Mouse (Mus musculus) kidney, postnatal 25 days (tissue): ENCODE data around the gene Uck2.

Experiments used
- DNase-seq, 2 experiments: peaks; one replicate each; pipeline ENCODE4 v3.0.0; 2021; ENCODE audit warnings: mixed read lengths in 2 of 2

Uck2 gene

GRCm38 (mm10) chr1:167283441-167284257 is 1.5 kb downstream of the Uck2 start:
- peak; percentile 39 to 51 for DNase-seq

GRCm38 (mm10) chr1:167282768-167283167 is 2.4 kb downstream of the Uck2 start:
- no peak for DNase-seq

- DNase-seq, result no peak
Observed at GRCm38 (mm10) chr1:167282112-167282511, 3.0 kb downstream of the Uck2 start.

GRCm38 (mm10) chr1:167280061-167280460 is 5.1 kb downstream of the Uck2 start:
- no peak for DNase-seq

GRCm38 (mm10) chr1:167279160-167279715 is 5.9 kb downstream of the Uck2 start:
- DNase-seq, result no peak

- DNase-seq, result no peak
Observed at GRCm38 (mm10) chr1:167278395-167278794, 6.7 kb downstream of the Uck2 start.

- DNase-seq, result no peak
Observed at GRCm38 (mm10) chr1:167274646-167275390, 10.3 kb downstream of the Uck2 start.

GRCm38 (mm10) chr1:167273380-167274163 is 11.5 kb downstream of the Uck2 start:
- no peak for DNase-seq

GRCm38 (mm10) chr1:167271841-167272240 is 13.3 kb downstream of the Uck2 start:
- DNase-seq, result peak in 1 of 2 experiments; percentile 32

- DNase-seq, result no peak
Observed at GRCm38 (mm10) chr1:167271304-167271703, 13.8 kb downstream of the Uck2 start.

GRCm38 (mm10) chr1:167270342-167271111 is 14.6 kb downstream of the Uck2 start:
- DNase-seq, result peak; percentile 20 to 59

- DNase-seq, result peak; percentile 66 to 68
Observed at GRCm38 (mm10) chr1:167269856-167270270, 15.3 kb downstream of the Uck2 start.

- no peak for DNase-seq
Observed at GRCm38 (mm10) chr1:167269350-167269811, 15.7 kb downstream of the Uck2 start.

- DNase-seq, result no peak
Observed at GRCm38 (mm10) chr1:167268360-167269063, 16.6 kb downstream of the Uck2 start.

- DNase-seq, result no peak
Observed at GRCm38 (mm10) chr1:167266720-167267119, 18.4 kb downstream of the Uck2 start.

GRCm38 (mm10) chr1:167265366-167265765 is 19.8 kb downstream of the Uck2 start:
- no peak for DNase-seq

- no peak for DNase-seq
Observed at GRCm38 (mm10) chr1:167262489-167263041, 22.6 kb downstream of the Uck2 start.

- peak; percentile 9 to 52 for DNase-seq
Observed at GRCm38 (mm10) chr1:167261750-167262149, 23.4 kb downstream of the Uck2 start.

- no peak for DNase-seq
Observed at GRCm38 (mm10) chr1:167259702-167260101, 25.4 kb downstream of the Uck2 start.

GRCm38 (mm10) chr1:167256724-167257302 is 28.3 kb downstream of the Uck2 start:
- DNase-seq, result peak; percentile 38 to 64
